In the genomic region with DNA sequence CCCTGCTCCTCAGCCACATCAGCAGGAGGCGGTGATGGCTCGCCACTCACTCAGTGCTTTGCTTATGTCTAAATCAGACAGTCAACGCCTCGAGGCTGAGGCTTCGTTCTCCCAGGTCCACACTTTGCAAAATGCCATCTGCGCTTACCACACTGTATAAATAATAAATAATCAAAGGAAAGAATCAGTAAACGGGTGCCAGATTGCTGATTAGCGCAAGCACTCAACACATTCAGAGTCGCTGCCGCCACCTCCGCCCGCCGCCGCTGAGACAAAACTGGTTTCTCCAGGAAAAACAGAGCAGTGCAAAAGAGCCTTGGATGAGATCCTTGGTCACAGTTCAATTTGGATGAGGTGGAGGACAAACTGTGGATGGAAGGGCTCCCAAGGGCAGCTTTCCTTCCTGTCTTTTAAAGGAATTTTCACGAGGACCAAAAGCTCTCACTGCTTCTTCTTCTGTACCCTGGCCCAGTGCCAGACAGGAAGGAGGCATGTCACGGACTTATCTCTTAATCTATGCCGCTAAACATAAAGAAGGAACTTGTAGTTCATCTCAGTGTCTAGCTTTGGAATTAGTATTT, we compare ENCODE assay signal across 8 mouse cellular contexts. TPM values are rescaled to one million over a fixed set of nuclear protein-coding genes. Genes with fewer than 3 reads are reported as not detected.
A peak's percentile ranks its signal among the peaks of the same experiment; 100 is the strongest.
DNase-seq lines count a peak whose midpoint lies in the region; ATAC-seq lines count a peak whose summit lies in the region.

No protein-coding gene starts in this region.

- intact Hi-C loops in gastrocnemius, postnatal 36 days (cut with DNase I), result no loop called here

- peaks cover 39% of the 10 kb centered on the region for H3K4me1 ChIP-seq in hindbrain, embryonic 13.5 days (replicated peaks)
- H3K4me1 ChIP-seq in hindbrain, embryonic 12.5 days, result peaks cover 40% of the 10 kb centered on the region
- H3K4me1 ChIP-seq in intestine, embryonic 14.5 days (replicated peaks; ENCODE audit: control insufficient read depth, insufficient read depth, low read length), result peaks cover 27% of the 10 kb centered on the region

- DNase-seq in cerebellum, adult 9-11 months, result peak; percentile 65
- peak; percentile 36 to 67 for DNase-seq in gastrocnemius, postnatal 36 days
- DNase-seq in intestine, embryonic 14.5 days (ENCODE audit: low spot score), result no peak
- peak; percentile 48 to 73 for DNase-seq in left cerebral cortex, adult 18-20 months (ENCODE audit: low spot score in 2 of 2)
- peak; percentile 38 for DNase-seq in mesoderm, embryonic 11.5 days (ENCODE audit: low read depth, low spot score)
- DNase-seq in thymus, postnatal 14 days, result peak; percentile 48

- H3K9ac ChIP-seq in hindbrain, embryonic 13.5 days, result no peak overlapping the region
- no peak overlapping the region for H3K9ac ChIP-seq in hindbrain, embryonic 12.5 days
- no peak overlapping the region for H3K9ac ChIP-seq in intestine, embryonic 14.5 days (ENCODE audit: low read length)

- peak overlapping the region; percentile 23; the same call in 1 of the 2 replicates for H3K4me2 ChIP-seq in hindbrain, embryonic 13.5 days
- no peak overlapping the region for H3K4me2 ChIP-seq in hindbrain, embryonic 12.5 days (replicated peaks)
- H3K4me2 ChIP-seq in intestine, embryonic 14.5 days (ENCODE audit: low read length), result peak overlapping the region; percentile 11; the same call in 1 of the 2 replicates

- WGBS in hindbrain, embryonic 13.5 days, result 62% methylated on average over 17 of the region's 17 CpGs
- WGBS in hindbrain, embryonic 12.5 days, result 68% methylated on average over 17 of the region's 17 CpGs
- WGBS in intestine, embryonic 14.5 days, result 56% methylated on average over 17 of the region's 17 CpGs

- no peaks in the 10 kb centered on the region for H3K36me3 ChIP-seq in hindbrain, embryonic 13.5 days
- H3K36me3 ChIP-seq in hindbrain, embryonic 12.5 days, result no peaks in the 10 kb centered on the region
- no peaks in the 10 kb centered on the region for H3K36me3 ChIP-seq in intestine, embryonic 14.5 days (ENCODE audit: control insufficient read depth, insufficient read depth, low read length)

- no peaks in the 10 kb centered on the region for H3K27me3 ChIP-seq in hindbrain, embryonic 13.5 days
- H3K27me3 ChIP-seq in hindbrain, embryonic 12.5 days, result no peaks in the 10 kb centered on the region
- H3K27me3 ChIP-seq in intestine, embryonic 14.5 days (replicated peaks; ENCODE audit: control insufficient read depth, insufficient read depth, low read length), result no peaks in the 10 kb centered on the region

- H3K9me3 ChIP-seq in hindbrain, embryonic 13.5 days, result no peaks in the 10 kb centered on the region
- H3K9me3 ChIP-seq in hindbrain, embryonic 12.5 days (replicated peaks), result no peaks in the 10 kb centered on the region
- H3K9me3 ChIP-seq in intestine, embryonic 14.5 days (ENCODE audit: control insufficient read depth, low read length), result no peaks in the 10 kb centered on the region

- H3K4me3 ChIP-seq in hindbrain, embryonic 13.5 days, result no peak overlapping the region
- no peak overlapping the region for H3K4me3 ChIP-seq in hindbrain, embryonic 12.5 days
- no peak overlapping the region for H3K4me3 ChIP-seq in intestine, embryonic 14.5 days (ENCODE audit: low read depth, low read length)

- ATAC-seq in hindbrain, embryonic 13.5 days (ENCODE audit: low FRiP score), result no peak
- no peak for ATAC-seq in hindbrain, embryonic 12.5 days (ENCODE audit: low FRiP score)
- no peak for ATAC-seq in intestine, embryonic 14.5 days (replicated peaks; ENCODE audit: low FRiP score, low TSS enrichment, low read depth)

- peak overlapping the region; percentile 36; the same call in 1 of the 2 replicates for H3K27ac ChIP-seq in hindbrain, embryonic 13.5 days
- H3K27ac ChIP-seq in hindbrain, embryonic 12.5 days, result no peak overlapping the region
- H3K27ac ChIP-seq in intestine, embryonic 14.5 days (ENCODE audit: low read depth), result 0 out of 2 replicates have a peak overlapping the region, but pooled peaks have one; percentile 12

RNA-seq across cellular contexts. Expression of gene Nepro, which starts 32.5 kb away (rescaled TPM):
- polyA plus RNA-seq in hindbrain, embryonic 13.5 days (2015; fragmentation: Nextera tagmentation; extraction: Ambion mirVana), result 4.9 and 5.0 TPM in 2 replicates
- 9.4 and 9.9 TPM in 2 replicates for polyA plus RNA-seq in hindbrain, embryonic 12.5 days (2016; fragmentation: Nextera tagmentation; extraction: Ambion mirVana)
- total RNA-seq in gastrocnemius, postnatal 36 days (2021), result 1 to 10 TPM; 3.5 to 3.6 TPM
- 11.3 and 12.8 TPM in 2 replicates for polyA plus RNA-seq in intestine, embryonic 14.5 days (2014; fragmentation: Nextera tagmentation; extraction: Ambion mirVana)
- 1 to 10 TPM; 5.8 to 7.0 TPM for total RNA-seq in left cerebral cortex, adult 18-20 months (2021)

RNA-seq across cellular contexts. Expression of gene Gtpbp8, which starts 54.5 kb away (rescaled TPM):
- polyA plus RNA-seq in hindbrain, embryonic 13.5 days (2015; fragmentation: Nextera tagmentation; extraction: Ambion mirVana), result 37.8 and 40.2 TPM in 2 replicates
- 34.3 and 37.9 TPM in 2 replicates for polyA plus RNA-seq in hindbrain, embryonic 12.5 days (2016; fragmentation: Nextera tagmentation; extraction: Ambion mirVana)
- total RNA-seq in gastrocnemius, postnatal 36 days (2021), result 10 to 100 TPM in 1 of 2 experiments, 1 to 10 TPM in 1; 8.0 to 11.1 TPM
- polyA plus RNA-seq in intestine, embryonic 14.5 days (2014; fragmentation: Nextera tagmentation; extraction: Ambion mirVana), result 27.2 and 30.5 TPM in 2 replicates
- 10 to 100 TPM; 22.7 to 24.9 TPM for total RNA-seq in left cerebral cortex, adult 18-20 months (2021)
